Mouse (Mus musculus): Measurements from ENCODE around the gene Sppl2b.
A peak's percentile ranks its signal among the peaks of the same experiment; 100 is the strongest.
"Not testable (repeated sequence)": the region's sequence is repeated elsewhere in the genome, so short reads cannot be mapped to it uniquely, and the experiment has no call there.

Sppl2b gene

DNA sequence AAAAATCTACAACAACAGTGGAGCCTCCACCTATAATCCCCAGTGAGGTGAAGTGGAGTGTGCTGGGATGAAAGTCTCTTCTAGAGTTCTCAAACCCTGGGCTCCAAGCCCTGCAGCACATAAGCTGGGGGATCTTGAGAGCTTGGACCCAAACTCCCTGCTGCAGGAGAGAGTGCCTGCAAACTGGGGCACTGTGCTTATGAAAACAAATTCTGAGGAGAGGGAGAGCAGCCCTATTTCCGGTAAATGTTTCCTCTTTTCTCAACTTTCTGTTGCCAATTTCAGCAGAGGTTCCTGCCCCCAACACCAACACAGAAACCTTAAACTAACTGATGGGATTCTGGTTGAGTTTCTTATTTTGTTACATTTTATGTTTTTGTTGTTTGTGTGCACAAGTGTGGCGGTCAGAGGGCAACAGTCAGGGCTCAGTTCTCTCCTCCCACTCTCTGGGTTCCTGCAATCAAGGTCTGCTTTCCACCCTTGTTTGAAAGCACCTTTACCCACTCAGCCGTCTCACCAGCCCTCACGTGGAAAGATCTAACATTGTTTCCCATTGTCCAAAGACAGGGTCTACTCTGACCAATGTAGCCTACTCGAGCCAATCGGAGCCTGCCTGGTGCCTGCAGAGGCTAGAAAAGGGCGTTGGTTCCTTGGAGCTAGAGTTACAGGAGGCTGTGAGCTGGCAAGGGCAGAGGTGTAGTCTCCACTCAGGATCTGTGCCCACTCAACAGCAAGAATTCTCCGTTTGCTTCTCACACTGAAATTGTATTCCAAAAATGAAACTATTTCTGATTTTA is 31.0 kb upstream of the Sppl2b start:
- DNase-seq (ENCODE audit: low spot score) = no peak

DNA sequence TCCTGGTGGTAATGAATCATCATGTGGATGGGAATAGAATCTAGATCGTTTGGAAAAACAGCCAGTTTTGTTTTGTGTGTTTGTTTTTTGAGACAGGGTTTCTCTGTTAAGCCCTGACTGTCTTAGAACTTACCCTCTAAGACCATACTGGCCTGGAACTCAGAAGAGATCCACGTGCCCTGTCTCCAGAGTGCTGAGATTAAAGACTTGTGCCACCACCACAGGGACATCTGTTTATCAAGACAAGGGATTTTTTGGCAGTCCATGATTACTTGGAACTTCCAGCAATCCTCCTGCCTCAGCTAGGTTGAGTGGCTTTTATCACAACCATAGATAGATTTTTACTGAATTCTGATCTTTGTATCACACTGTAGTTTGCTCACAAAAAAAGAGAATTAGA is 30.2 kb upstream of the Sppl2b start:
- DNase-seq (ENCODE audit: low spot score) = no peak

DNA sequence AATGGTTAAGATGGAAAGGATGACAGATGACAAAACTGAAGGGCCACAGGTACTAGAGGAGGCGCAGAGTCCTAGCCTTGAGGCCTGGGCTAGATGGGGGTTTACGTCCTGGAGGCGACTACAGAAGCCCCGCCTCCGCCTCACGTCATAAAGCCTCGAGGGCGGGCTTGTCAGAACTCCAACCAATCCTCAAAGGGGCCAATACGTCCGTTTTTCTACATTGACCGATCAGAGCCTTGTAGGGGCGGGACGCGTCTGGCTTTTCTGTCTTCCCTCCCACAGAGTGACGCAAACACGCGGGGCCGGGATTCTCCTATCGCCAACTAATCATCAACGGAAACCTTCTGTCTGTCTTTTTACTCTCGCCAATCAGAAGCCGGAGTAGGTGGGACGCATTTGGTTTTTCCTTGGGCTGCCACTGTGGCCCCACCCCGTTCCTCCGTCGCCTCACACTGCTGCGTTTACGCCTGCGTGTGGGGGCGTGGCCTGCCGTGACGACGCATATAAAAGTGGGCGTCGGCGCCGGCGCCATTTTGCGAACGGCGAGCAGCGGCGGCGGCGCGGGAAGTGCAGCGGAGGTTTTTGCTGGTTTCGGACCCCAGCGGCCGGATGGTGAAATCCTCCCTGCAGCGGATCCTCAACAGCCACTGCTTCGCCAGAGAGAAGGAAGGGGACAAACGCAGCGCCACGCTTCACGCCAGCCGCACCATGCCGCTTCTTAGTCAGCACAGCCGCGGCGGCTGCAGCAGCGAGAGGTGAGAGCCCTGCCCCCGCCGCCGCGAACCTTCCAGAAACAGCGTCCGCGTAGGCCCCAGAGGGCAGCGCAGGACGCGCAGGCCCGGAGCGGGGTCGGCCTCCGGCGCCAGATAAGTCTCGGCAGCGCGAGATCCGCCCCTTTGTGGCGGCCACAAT is 28.7 kb upstream of the Sppl2b start, which contains the start of gene Oaz1:
TSS of gene Oaz1 (plus strand) at position 506 of the 912 bp plus-strand sequence.
- peak; percentile 85 for DNase-seq (ENCODE audit: low spot score)

DNA sequence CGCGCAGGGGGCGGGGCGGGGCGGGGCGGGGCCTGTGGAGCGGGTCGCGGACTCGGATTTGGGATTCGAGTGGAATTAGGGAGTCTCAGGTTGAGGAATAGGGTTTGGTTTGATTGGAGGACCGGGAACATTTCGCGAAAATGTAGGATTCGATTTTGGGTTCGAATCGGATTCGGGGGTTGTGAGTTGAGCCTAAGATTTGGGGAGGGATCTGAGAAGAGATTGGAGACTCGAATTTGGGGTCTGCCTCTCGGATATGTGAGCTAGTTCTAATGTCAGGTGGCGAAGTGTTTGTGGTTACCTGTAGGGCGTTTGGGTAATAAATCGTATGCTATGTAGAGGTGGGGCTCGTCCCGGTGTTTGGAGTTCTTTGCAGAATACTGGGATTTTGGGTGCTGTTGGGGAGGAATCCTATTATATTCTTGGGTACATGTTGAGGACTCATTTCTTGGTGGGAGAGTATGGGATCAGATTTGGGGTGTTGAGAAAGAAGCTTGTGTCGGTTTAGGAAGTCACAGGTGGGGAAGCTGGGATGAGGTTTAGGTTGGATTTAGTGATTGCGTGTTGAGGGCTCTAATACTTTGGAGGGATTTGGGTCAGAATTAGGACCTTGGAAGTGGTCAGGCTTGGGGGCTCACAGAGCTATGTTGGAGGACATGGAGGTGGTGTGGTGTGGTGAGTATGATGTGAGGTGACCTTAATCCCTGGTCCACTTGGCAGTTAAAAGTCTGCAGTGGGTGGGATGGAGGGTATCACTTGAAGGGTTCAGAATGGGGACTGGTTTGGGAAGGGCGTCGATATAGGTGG is 27.8 kb upstream of the Sppl2b start:
- DNase-seq (ENCODE audit: low spot score) = no peak

DNA sequence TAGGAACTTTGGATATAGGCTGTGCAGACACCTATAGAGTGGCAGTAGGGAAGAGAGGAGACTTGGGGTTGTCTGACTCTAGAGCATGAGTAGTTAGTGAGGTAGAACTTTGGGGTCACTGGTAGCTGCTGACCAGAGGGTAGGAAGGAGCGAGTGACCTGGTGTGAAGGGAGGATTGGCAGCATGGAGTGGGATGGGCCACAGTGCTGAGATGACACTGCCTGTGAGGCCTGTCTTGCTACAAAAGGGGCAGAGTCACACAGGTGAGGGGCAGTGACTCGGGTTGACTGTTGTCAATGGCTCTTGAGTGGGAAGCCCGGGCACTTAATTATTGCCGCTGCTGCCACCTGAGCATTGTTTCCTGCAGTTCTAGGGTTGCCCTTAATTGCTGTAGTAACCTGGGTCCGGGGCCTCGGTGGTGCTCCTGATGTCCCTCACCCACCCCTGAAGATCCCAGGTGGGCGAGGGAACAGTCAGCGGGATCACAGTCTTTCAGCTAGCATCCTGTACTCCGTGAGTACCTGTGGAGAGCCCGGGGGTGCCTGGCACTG is 27.1 kb upstream of the Sppl2b start:
- no peak for DNase-seq (ENCODE audit: low spot score)

DNA sequence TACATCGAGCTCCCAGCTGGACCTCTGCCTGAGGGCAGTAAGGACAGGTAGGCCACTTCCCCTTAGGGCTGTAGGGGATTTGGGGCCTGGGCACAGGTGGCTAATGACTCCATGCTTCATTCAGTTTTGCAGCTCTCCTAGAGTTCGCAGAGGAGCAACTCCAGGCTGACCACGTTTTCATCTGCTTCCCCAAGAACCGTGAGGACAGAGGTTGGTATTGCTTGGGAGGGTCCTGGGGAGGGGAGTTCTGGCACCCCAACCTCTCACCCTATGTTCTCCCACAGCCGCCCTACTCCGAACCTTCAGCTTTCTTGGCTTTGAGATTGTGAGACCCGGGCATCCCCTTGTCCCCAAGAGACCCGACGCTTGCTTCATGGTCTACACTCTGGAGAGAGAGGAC is 26.5 kb upstream of the Sppl2b start:
- not testable (repeated sequence) for DNase-seq (ENCODE audit: low spot score)

DNA sequence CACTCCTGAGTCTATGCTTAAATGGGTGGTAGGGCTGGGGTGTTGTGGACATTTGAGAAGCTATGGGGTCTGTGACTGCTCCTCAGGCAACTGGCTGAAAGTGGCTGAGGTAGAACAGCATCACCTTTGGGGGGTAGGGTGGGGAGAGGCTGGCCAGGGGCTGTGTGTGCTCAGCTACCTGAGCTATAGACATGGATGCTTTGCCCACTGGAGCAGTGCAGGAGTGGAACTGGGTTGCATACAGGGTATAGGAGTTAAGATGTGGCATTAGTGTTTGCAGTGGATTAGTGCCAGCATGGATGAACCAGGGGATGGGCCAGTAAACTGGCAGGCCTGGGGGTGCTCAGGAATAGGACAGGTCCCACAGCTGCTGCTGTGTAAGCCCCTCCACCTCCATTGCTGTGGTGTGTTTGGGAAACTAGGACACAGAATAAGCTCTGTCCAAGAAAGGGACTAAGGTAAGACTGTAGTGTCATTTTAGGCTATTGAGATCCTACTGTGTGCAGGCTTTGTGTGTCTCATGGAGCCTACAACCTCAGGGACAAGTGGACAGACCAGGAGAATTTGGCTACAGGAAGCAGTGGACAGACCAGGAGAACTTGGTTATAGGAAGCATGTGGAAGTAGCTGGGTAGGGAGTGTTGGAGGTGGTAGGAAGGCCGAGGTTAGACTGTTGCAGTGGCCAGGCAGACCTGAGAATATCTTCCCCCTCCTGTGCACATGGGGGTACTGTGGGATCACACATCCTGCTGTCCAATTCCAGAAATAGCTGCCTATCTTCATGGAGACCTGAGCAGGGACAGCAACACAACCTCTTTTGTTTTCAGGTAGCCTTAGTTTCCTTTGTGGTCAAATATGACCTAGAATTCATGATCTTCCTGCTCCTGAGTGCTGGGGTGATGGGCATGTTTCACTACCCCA is 25.5 kb upstream of the Sppl2b start:
- no peak for DNase-seq (ENCODE audit: low spot score)

DNA sequence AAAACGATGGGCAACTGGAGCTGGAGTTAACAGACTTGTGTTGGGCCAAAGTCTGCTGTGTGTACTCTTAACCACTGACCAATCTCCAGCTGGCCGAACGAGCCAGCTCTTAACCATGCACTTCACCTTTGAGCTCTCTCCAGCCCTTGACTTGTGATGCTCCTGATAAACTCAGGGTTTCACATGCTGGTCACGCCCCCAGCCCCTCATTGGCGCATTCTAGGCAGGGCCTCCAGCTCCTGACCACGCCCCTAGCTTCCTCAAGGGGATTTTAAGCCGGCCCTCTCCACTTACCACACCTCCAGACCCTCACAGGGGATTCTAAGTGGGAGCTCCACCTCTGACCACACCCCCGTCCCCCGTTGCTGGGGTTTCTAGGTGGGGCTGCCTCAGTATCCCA is 23.9 kb upstream of the Sppl2b start:
- no peak for DNase-seq (ENCODE audit: low spot score)

DNA sequence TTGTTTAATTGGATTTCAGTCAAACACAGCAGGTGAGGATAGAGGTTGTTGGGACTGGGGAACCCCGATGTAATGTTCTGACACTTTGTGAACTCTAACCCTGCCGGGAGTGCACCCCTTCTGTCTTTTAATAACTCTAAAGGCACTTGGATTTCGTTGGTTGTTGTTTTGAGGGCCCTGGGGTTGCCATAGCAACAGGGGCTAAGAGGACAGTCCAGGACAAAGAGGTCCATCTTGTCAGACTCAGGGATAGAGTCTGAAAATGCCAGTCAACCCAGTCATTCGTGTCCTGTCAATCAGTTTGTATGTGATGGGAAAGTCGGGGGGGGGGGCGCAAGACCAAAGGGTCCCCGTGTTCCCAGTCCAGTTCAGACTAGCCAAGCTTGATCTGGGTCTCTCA is 22.3 kb upstream of the Sppl2b start:
- DNase-seq (ENCODE audit: low spot score) = no peak

DNA sequence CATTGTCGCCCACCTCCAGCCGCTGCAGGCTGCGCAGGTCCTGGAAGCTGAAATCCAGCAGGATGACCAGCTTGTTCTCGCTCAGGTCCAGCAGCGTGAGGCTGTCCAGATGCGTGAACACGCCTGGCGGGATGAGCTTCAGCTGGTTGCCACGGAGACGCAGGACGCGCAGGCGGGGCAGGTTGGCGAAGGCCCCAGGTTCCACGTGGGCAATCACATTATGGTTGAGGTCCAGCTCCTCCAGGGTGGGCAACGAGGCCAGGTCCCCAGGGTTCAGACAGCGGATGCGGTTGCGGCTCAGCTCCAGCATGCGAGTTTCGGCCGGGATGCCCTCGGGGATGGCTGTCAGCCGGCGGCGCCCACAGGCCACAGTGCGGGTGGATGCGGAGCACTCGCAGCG is 19.5 kb upstream of the Sppl2b start:
- no peak for DNase-seq (ENCODE audit: low spot score)

DNA sequence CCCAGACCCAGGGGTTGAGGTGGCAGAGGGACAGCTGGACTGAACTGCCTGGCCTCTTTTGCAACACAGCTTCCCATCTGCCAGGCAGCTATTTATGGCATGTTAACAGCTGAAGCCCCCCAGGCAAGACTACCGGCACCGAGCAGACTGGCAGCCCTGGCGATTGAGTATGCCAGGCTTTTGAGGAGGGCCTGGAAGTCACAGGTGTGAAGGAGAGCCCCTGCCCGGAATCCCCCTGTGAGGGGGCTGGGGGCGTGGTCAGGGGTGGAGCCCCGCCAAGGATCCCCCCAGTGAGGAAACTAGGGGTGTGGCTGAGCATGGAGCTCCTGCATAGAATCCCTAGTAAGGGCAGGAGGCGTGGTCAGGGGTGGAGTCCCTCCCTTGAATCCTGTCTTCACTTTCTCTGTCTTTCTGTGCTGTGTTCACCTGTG is 18.1 kb upstream of the Sppl2b start:
- DNase-seq (ENCODE audit: low spot score) = no peak

DNA sequence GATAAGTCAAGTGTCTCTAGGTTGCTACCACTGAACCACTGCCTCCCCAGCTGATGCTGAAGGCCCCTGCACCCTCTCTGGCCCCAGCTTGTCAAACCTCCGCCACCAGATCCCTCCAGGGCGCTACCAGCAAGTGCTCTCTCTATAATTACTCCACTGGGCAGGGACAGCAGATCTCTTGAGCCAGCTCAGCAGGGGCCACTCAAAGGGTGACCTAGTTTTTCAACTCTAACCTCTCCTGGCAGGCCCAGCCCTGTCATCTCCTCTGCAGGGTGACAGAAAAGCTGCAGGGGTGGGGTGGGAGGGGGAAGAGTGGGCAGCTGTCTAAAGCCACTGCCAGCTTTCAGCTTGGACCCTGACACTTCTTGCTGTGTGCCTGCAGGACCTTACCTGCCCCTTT is 17.2 kb upstream of the Sppl2b start:
- DNase-seq (ENCODE audit: low spot score) = no peak

DNA sequence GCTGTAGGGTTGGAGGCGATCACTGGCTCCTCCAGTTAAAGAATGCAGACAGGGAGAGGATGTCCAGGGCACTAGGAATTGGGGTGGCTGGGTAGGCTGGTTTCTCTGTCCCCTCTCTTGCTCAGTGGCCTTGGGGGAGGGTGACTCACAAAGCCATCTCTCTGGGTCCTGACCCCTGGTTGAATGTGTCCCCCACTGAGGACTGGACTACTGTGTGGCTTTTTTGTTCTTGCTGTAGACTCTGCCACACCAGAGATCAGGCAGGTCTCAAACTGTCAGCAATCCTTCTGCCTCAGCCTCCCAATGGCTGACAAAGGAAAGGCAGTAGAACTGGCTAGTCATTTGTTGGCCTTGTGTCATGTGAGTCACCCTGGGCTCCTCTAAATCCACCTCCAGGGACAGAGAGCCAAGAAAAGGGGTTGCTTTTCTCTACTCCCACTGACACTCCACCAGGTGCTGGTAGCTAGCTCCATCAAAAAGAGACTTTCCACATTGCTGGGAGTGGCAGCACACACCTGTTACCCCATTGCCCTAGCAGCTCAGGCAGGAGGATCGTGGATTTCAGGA is 16.6 kb upstream of the Sppl2b start:
- no peak for DNase-seq (ENCODE audit: low spot score)

DNA sequence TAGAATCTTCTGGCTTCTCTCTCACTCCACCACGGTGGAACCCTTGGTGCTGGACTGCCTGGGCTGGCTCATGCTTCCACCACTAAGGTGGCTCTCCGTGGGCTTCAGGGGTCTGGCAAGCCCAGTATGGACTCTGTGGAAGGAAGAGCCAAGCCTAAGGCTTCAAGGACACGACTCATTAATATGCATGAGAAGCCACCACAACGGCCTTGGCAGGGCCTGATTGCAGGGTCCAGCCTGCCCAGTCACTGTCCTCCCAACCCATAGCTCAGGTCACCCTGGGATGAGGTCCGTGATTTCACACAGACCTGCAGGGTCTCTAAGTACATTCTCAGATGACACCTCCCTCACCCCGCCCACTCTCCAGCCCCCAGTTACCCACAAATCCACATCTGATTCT is 15.2 kb upstream of the Sppl2b start:
- DNase-seq (ENCODE audit: low spot score) = no peak

DNA sequence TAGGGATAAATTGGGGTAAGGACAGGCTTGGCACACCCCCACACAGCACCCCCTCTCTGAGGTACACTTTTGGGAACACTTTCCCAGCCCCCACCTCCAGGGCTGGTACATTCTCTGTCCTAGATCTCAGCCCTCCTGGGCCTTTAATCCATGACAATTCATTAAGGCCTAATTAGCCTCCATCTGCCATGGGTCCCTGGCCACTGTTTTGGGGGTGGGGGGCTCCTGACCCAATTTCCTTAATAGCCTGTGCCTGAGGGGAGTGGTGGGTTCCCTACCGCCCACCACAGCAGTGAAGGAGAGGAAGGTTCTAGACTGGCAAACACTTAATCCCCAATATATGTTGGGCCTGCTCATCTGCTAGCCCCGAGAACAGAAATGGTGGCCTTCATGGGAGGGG is 13.4 kb upstream of the Sppl2b start:
- no peak for DNase-seq (ENCODE audit: low spot score)

DNA sequence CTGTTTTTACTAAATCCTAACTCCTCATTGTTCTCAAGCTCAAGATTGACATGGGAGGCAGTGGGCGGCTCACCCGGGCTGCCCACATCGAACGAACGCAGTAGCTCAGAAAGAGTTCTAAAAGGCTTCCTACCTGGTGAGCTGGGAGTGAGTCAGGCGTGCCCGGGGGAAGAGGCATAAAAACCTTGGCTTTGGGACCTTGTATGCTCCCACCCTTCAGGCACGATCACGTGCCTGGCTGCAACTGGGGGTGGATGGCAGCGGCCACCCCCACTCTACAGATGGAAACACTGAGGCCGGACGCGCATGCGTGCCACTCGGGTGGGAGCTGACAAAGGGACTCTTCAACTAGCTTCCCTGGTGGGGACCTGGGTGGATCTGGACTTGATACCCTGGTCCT is 12.7 kb upstream of the Sppl2b start:
- DNase-seq (ENCODE audit: low spot score) = no peak

DNA sequence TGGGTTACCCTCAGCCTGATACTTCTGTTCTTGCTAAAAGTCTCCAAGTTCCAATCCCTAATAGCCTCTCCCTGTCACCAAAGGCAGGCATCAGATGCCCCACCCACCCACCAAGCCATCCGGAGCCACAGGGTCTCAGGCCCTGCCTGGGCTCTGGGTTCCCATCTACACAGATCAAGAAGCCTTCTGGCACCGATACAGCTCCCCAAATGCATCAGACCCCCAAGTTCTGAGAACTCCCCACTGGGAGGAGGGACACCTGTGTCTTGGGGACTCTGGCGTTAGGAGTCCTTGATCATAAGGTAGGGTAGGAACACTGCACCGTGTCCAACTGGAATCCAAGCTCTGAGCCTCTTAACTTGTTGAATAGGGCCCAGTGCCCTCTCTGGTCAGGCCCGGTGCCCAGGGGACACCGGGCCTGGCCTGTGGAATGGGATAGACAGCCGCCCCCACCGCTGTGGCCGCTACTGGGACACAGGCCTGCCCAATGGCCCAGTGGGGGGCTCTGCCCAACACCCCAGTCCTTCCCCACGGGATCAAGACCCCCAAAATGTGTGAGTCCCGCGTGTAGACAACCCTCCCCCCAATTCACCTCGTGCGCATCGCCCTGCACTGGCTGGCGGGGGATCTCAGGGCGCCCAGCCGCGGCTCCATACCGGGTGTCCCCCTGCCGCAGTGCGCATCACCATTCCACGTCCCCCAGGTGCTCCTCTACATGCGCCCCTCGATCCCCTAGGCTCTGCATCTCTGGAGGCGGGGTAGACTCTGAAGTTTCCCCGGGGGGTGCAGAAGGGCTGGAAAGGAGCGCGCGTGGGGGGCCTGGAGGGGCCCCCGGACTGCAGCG is 11.8 kb upstream of the Sppl2b start:
- no peak for DNase-seq (ENCODE audit: low spot score)

DNA sequence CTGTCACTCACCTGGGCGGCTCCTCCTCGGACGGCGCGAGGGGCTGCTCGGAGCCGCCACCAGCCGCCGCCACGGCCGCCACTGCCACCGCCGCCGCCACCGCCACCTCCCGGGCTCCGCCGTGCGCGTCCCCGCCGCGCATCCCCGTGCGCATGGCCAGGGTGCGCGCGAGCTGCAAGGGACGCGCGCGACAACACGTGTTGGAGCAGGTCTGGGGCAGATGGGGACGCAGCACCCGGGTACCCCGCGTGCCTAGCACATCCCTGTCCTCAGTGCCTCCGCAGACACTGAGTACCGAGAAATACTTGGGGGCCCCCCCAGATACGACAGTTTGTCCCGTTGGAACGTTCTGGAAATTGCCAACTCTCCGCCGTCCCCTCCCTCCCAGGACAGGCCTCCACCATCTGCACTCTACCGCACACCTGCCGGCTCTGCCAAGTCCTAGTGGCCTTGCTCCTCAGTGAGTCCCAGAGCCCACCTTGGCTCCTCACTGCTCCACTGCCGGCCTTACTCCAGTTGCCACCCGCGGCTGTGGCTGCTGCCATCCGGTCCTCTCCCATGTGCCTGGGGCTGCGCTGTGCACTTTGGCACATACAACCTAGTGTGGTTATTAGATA is 11.0 kb upstream of the Sppl2b start, which contains the start of gene Lingo3:
TSS of gene Lingo3 (minus strand) at position 109 of the 617 bp plus-strand sequence.
- no peak for DNase-seq (ENCODE audit: low spot score)

DNA sequence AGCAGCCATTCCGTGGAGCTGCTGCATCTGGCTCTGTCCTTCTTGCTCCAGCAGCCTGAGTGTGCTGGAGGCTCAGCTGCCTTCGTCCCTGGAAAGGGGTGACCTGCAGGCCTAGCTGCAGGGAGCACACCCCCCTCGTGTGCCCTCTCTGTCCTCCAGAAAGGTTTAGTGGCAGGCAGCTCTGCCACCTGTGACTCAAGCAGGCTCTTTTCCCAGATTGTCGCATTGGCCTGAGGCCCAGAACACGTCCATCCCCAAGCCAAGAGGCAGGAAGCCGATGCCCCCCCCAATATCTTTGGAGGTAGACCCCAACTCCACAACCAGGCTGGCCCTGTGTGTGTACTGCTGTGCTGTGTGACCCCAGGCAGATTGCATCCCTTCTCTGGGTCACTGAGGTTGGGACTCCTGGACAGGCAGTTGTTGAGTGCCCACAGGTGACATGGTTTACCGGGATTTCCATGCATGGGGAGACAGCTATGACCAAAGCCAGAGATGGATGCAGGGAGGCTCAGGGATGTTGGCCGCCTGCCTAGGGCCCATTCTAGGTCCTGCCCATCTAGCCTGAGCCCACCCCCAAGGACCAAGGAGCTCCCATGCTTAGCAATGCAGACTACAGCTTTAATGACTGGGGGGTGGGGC is 9.9 kb upstream of the Sppl2b start:
- DNase-seq (ENCODE audit: low spot score) = no peak

Data from urinary bladder, postnatal 10 days (tissue).